Comparison of ENCODE assay signal across 8 mouse cellular contexts in genomic region chr10:73821657-73822583, GRCm38 (mm10).
A peak's percentile ranks its signal among the peaks of the same experiment; 100 is the strongest.
DNase-seq lines count a peak whose midpoint lies in the region; ATAC-seq lines count a peak whose summit lies in the region.

No protein-coding gene starts in this region.

- peak; percentile 71 for DNase-seq in Muller cell, postnatal 12 days (ENCODE audit: inconsistent ontology term)
- DNase-seq in cerebellum, adult 11-12 months = peak; percentile 24
- DNase-seq in left cerebral cortex, postnatal 14 days (ENCODE audit: low spot score in 2 of 2) = peak; percentile 22 to 29
- peak; percentile 45 to 52 for DNase-seq in right cerebral cortex, adult 2 months (ENCODE audit: low spot score in 2 of 2)
- no peak for DNase-seq in T-cell, adult 2 months (ENCODE audit: low spot score)
- DNase-seq in kidney, postnatal 36 days = no peak
- no peak for DNase-seq in gastrocnemius, postnatal 36 days

- H3K4me3 ChIP-seq in forebrain, embryonic 15.5 days = peak overlapping the region; percentile 33

- H3K4me1 ChIP-seq in forebrain, embryonic 15.5 days = peaks cover 14% of the 10 kb centered on the region

- no peaks in the 10 kb centered on the region for H3K27me3 ChIP-seq in forebrain, embryonic 15.5 days

- H3K9me3 ChIP-seq in forebrain, embryonic 15.5 days = no peaks in the 10 kb centered on the region

- H3K27ac ChIP-seq in forebrain, embryonic 15.5 days (replicated peaks) = no peak overlapping the region

- intact Hi-C loops in left cerebral cortex, postnatal 14 days (cut with DNase I) = no loop called here
- intact Hi-C loops in gastrocnemius, postnatal 36 days (cut with DNase I) = no loop called here

- peak overlapping the region; percentile 60 for H3K4me2 ChIP-seq in forebrain, embryonic 15.5 days (replicated peaks)

- WGBS in forebrain, embryonic 15.5 days = 11% methylated on average over 22 of the region's 22 CpGs

- 0 out of 2 replicates have a peak overlapping the region, but pooled peaks have one; percentile 27 for H3K9ac ChIP-seq in forebrain, embryonic 15.5 days (replicated peaks)

- no peaks in the 10 kb centered on the region for H3K36me3 ChIP-seq in forebrain, embryonic 15.5 days

- peak; percentile 89 for ATAC-seq in forebrain, embryonic 15.5 days (replicated peaks)

Comparison
In these comparisons a context has a peak if more than half of its experiments do, and no peak if none do; other contexts are left out.
1. DNase-seq: peak in Muller cell, postnatal 12 days (single experiment), cerebellum, adult 11-12 months (single experiment), left cerebral cortex, postnatal 14 days (2 of 2) and right cerebral cortex, adult 2 months (2 of 2); none in T-cell, adult 2 months (single experiment), kidney, postnatal 36 days (0 of 2) and gastrocnemius, postnatal 36 days (0 of 2).